Mouse (Mus musculus): Measurements from ENCODE around the gene Met. TPM values are rescaled to one million over a fixed set of nuclear protein-coding genes. Genes with fewer than 3 reads are reported as not detected.

The Met gene
- total RNA-seq, 1 experiment from 2014 or later, result 1.5 TPM

DNA sequence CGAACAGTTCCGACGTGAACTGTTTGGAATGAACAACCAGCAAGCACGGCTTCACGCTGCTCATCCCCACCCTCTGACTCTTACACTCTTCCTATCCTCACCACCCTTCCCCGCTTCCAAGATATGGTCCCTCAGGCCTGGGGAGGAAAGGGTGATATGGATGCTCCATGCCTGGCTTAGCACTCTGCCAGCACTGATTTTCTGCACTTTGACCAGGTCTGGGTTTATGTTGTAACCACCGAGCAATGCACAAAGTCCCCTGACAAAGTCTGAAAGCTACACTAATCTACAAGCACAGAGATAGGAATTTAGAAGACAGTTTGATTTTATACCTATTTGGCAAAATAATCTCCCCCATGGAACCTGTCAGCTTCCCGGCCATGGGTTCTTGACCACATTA is 78.0 kb downstream of the Met start:
- ATAC-seq (ENCODE audit: extremely low read depth, insufficient number of reproducible peaks, low FRiP score, poor library complexity, severe bottlenecking), result no peak

DNA sequence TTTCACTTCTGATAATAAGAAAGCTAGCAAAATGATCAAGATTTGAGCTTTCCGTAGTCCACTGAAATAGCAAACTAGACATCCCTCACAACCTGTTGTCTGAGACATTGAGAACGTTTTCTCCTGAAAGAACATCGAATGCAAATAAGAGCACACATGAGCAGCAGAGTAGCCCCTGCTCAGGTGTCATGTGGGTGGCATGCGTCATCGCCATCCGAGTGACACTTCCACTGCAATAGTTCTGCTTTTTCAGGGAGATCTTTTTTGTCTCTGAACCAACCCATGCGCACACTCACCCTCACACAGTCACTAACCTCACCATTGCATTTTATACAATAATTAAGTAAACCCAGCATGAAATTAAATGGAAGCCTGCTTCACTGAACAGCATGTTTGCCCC is 78.8 kb downstream of the Met start:
- 0 out of 2 replicates have a peak, but pooled peaks have one; percentile 19 for ATAC-seq (ENCODE audit: extremely low read depth, insufficient number of reproducible peaks, low FRiP score, poor library complexity, severe bottlenecking)

DNA sequence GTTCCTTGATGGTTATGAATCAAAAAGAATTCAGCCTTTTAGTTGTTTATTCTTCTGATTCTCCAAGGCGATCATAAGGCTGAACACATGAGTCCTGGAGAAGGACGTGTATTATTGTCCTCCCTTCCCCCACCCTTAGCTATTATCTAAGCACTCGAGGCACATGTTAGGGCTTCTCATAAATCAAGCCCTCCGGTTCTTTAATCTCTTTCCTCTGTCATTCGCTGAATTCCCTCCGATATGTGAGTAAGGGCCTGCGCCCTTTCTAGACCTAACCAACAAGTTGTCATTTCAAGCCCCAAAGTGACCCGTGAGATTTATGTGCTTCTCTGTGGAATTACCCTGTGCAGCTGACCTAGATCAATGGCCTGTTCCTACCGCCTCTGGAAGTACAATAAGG is 81.9 kb downstream of the Met start:
- ATAC-seq (ENCODE audit: extremely low read depth, insufficient number of reproducible peaks, low FRiP score, poor library complexity, severe bottlenecking), result no peak

DNA sequence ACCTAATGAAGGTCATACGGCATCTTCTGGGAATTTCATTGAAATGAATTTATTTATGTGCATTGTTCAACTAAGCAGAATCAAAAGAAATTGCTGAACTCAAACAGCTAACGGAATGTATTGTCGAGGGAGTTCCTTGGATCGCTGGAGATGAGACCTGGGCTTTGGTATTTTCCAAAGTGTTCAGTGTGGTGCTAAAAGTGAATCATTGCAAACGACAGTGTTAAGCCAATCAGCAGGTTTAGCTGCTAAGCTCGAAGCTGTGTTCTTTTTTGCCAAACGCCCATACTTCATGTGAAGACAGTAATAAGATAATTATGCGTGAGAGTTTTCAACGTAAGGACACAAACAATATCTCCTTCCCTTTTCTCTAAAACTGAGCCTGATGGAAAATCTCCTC is 82.7 kb downstream of the Met start:
- no peak for ATAC-seq (ENCODE audit: extremely low read depth, insufficient number of reproducible peaks, low FRiP score, poor library complexity, severe bottlenecking)

DNA sequence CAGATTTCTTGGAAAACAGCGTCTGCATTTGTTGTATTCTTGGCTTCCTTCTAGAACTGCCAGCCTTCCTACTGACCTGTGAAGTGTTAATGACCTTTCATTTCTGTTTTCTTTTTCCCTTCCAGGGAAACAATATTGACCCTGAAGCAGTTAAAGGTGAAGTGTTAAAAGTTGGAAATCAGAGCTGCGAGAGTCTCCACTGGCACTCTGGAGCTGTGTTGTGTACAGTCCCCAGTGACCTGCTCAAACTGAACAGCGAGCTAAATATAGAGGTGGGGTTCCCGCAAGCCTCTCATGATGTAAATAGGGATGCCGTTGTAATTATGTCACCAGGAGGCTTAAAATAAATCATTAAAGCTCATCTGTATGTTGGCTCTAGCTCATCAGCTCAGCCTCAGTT is 83.2 kb downstream of the Met start:
- ATAC-seq (ENCODE audit: extremely low read depth, insufficient number of reproducible peaks, low FRiP score, poor library complexity, severe bottlenecking), result no peak

DNA sequence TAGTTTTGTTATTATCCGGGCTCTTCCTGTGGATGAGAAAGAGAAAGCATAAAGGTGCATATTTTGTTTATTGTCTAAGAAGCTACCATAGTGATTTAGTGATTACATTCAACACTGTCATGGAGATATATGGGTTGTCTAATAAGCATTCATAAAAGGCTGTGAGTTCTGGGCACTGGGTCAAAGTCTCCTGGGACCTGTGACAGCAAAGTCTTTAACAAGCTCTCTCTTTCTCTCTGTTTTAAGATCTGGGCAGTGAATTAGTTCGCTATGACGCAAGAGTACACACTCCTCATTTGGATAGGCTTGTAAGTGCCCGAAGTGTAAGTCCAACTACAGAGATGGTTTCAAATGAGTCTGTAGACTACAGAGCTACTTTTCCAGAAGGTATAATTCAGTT is 85.2 kb downstream of the Met start:
- ATAC-seq (ENCODE audit: extremely low read depth, insufficient number of reproducible peaks, low FRiP score, poor library complexity, severe bottlenecking), result no peak

GRCm38 (mm10) chr6:17549645-17550044 is 86.0 kb downstream of the Met start:
- no peak for ATAC-seq (ENCODE audit: extremely low read depth, insufficient number of reproducible peaks, low FRiP score, poor library complexity, severe bottlenecking)

- ATAC-seq (ENCODE audit: extremely low read depth, insufficient number of reproducible peaks, low FRiP score, poor library complexity, severe bottlenecking), result no peak
Observed at GRCm38 (mm10) chr6:17554263-17554662, 90.7 kb downstream of the Met start.

DNA sequence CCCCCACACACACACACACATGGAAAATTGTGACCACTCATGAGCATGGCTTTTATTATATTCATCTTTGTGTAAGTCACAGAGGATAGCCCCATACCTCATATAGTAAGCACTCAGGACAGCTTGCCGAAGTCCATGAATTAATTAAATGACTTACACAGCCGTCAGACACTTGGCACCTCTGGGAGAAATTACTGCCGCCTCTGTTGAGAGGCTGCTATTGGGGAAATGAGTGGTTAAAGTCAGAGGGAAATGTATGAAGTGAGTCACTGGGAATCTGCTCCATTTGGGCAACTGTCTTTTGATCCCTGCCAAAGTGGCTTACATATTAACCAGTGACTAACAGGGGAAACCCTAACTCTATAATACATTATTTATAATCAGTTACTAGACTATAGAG is 91.2 kb downstream of the Met start:
- no peak for ATAC-seq (ENCODE audit: extremely low read depth, insufficient number of reproducible peaks, low FRiP score, poor library complexity, severe bottlenecking)

DNA sequence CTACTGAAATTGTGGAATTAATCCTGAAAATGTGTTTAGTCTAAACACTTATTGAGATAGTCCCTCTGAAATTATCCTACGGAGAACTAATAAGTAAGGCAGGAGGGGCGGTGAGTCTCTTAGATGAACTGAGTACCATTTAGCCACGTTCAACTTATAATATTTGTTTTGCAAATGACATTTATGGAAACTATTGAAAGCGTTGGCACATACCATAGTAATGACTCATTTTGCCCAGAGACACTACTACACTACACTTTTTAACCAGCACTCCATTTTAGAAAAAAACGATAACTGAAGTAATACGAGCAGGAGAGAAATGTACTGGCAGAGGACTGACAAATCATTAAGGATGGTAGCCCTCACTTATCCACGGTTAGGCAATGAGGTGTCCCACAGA is 92.1 kb downstream of the Met start:
- ATAC-seq (ENCODE audit: extremely low read depth, insufficient number of reproducible peaks, low FRiP score, poor library complexity, severe bottlenecking), result no peak

GRCm38 (mm10) chr6:17559657-17560056 is 96.1 kb downstream of the Met start:
- ATAC-seq (ENCODE audit: extremely low read depth, insufficient number of reproducible peaks, low FRiP score, poor library complexity, severe bottlenecking), result no peak

- ATAC-seq (ENCODE audit: extremely low read depth, insufficient number of reproducible peaks, low FRiP score, poor library complexity, severe bottlenecking), result no peak
Observed at GRCm38 (mm10) chr6:17561347-17561746, 97.7 kb downstream of the Met start.

GRCm38 (mm10) chr6:17561886-17562285 is 98.3 kb downstream of the Met start:
- no peak for ATAC-seq (ENCODE audit: extremely low read depth, insufficient number of reproducible peaks, low FRiP score, poor library complexity, severe bottlenecking)

DNA sequence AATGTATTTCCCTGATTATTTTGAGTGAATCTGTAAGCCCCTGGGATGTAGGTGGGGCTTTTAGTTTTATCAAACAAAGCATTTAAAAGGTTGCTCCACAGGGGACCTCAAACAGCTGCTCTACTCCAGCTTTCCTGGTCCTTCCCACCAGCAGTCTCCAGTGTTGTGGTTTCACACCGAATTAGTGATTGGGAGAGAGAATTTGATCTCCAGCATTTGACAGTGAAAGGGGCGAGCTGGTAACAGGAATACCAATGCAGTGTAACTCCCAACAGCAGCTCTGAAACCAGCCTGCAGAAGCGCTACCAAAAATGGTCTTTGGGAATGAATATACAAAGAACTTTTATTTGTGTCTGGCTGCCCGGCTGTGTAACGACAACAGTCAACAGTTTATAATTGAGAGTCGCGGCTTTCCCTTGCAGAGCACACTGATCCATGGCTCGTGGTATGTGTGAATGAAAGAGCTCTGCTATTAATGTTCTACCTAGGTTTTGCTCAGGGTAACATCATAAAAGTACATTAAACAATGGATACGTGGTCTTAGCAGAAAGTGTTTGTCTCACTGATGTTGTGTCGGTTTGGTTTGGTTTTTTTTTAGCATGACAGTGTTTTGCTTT is 99.0 kb downstream of the Met start:
- ATAC-seq (ENCODE audit: extremely low read depth, insufficient number of reproducible peaks, low FRiP score, poor library complexity, severe bottlenecking), result no peak

DNA sequence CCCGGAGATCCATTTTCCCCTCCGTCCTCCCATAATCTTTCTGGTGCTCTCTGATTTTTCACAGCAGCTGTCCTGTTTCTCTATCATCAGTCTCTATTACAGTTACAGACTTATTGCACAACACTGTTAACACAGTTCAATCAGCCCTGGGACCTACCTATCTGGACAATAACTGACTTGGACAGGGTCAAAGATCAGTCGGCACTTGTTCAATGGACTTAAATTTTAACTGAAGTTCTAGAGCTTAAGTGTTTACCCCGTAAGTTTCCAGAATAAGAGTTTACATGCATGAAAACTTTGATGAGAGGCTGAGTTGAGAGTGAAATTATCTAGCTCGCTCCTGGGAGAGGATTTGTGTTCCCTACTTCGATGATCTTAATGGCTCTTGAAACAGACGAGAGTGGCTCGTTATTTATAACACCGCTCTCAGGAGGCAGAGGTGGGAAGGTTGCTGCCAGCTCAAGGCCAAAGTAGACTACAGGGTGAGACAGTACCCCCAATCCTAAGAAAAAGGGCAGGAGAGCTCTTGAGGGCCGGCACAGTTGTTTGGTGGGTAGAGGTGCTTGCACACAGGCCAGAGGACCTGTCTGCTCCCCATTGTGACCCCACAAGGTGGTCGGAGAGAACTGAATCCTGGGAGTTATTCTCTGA is 105.2 kb downstream of the Met start:
- no peak for ATAC-seq (ENCODE audit: extremely low read depth, insufficient number of reproducible peaks, low FRiP score, poor library complexity, severe bottlenecking)

DNA sequence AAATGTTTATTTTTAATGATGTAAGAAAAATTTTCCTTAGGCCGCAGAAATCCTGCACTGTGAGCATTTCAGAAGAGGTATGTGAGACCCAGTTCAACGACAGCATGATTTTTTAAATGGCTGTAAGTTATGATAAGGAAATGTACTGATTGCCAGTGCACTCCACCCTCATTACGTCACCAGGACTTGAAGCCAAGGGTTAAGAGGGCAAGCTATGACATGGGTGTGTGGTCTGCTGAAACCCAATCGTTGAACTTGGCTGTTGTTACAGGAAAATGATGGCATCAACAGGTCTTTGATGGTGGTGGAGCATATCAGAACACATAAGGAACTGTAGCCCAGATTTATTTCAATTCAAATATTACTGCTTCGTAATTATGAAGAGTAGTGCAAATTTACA is 109.6 kb downstream of the Met start:
- no peak for ATAC-seq (ENCODE audit: extremely low read depth, insufficient number of reproducible peaks, low FRiP score, poor library complexity, severe bottlenecking)

DNA sequence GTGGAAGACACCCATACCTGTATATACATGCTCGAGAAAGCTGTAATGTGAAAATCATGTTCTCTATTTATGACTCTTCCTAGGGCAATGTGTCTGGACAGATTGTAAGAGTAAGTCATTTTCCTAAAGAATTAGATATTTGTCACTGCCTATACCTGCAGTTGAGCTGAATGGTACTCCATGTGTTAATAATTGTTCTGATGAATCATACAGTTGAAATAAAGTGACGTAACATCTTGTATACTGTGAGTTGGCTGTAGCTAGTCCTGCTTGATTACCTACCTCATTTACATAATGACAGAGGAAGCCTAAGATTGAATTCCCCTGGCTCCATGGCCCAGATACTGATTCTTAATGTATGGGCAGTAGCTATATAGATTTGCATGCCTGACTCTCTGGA is 110.1 kb downstream of the Met start:
- no peak for ATAC-seq (ENCODE audit: extremely low read depth, insufficient number of reproducible peaks, low FRiP score, poor library complexity, severe bottlenecking)

- ATAC-seq (ENCODE audit: extremely low read depth, insufficient number of reproducible peaks, low FRiP score, poor library complexity, severe bottlenecking), result no peak
Observed at GRCm38 (mm10) chr6:17578092-17578760, 114.6 kb downstream of the Met start.

GRCm38 (mm10) chr6:17580349-17580748 is 116.7 kb downstream of the Met start:
- ATAC-seq (ENCODE audit: extremely low read depth, insufficient number of reproducible peaks, low FRiP score, poor library complexity, severe bottlenecking), result no peak

- ATAC-seq (ENCODE audit: extremely low read depth, insufficient number of reproducible peaks, low FRiP score, poor library complexity, severe bottlenecking), result no peak
Observed at GRCm38 (mm10) chr6:17583982-17584381, 120.4 kb downstream of the Met start.

Measured in neutrophil, adult 5-6 weeks (primary cell).